Mouse (Mus musculus): Measurements from ENCODE around the gene Agfg1. TPM values are rescaled to one million over a fixed set of nuclear protein-coding genes. Genes with fewer than 3 reads are reported as not detected.
A peak's percentile ranks its signal among the peaks of the same experiment; 100 is the strongest.

The Agfg1 gene
- polyA plus RNA-seq, 1 experiment from 2014 or later, result 35.9 TPM

DNA sequence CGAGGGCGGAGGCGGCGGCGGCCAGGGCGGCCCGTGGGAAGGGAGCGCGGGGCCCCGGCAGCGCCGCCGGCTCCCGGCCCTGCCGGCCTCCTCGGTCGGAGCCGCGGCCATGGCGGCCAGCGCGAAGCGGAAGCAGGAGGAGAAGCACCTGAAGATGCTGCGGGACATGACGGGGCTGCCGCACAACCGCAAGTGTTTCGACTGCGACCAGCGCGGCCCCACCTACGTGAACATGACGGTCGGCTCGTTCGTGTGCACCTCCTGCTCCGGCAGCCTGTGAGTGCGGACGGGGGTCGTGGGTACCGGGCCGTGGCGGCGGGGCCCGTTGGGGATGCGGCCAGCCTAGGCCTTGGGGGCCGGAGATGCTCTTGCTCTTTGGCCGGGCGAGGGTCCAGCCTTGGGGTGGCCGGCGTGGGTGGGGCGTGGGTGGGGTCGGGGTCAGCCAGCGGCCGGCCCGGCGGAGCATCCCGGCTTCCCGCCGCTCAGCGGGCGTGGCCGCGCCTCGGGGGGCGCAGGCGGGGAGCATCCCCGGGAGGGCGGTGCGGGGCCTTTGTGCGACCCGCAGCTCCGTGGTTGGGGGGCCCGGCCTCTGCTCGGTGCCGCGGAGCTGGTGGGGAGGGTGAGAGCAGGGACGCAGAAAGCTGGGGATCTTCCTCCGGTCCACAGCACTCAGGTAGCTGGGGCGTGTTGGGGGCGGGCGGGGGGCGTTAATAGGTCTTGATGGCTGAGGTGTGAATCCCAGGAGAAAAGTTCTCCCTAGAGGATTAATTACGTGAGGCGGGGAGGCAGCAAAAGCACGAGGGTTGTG lies 535 bp downstream of the Agfg1 start:
- Histone ChIP-seq H3K4me3 (replicated peaks) (peak overlapping the region; percentile 99), H3K4me2 (peak overlapping the region; percentile 91), H3K9me3 (no peaks in the 10 kb centered on the region), H3K27ac (peak overlapping the region; percentile 84), H3K9ac (replicated peaks) (peak overlapping the region; percentile 97), H3K36me3 (no peaks in the 10 kb centered on the region; the same call in 1 of the 2 replicates), H3K27me3 (no peaks in the 10 kb centered on the region), H3K4me1 (replicated peaks) (peaks cover 13% of the 10 kb centered on the region)
- WGBS, result under 1% methylated on average over 85 of the region's 86 CpGs
- peak; percentile 76 for ATAC-seq (ENCODE audit: insufficient number of reproducible peaks, insufficient read depth, low FRiP score, low TSS enrichment, low read depth)

DNA sequence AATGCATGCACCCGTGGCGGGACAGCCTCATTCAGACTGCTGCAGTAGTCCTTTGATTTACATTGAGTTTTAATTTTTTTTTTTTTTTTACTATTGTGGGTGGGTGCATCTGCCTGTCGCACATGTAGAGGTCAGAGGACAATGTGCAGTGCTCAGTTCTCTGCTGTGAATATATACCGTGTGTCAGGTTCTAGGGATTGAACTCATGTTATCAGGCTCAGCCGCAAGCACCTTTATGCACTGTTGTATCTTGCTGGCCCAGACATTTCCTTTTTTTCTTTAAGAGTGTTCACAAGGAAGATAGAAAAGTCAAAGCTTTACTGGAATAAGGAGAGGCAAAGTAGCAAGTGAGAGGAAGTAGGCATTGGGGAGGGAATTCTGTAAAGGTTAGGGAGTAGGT lies 16.4 kb downstream of the Agfg1 start:
- Histone ChIP-seq H3K4me3 (replicated peaks) (no peak overlapping the region), H3K4me1 (replicated peaks) (no peaks in the 10 kb centered on the region), H3K9me3 (no peaks in the 10 kb centered on the region), H3K9ac (replicated peaks) (no peak overlapping the region), H3K27me3 (no peaks in the 10 kb centered on the region), H3K4me2 (no peak overlapping the region), H3K27ac (no peak overlapping the region), H3K36me3 (no peaks in the 10 kb centered on the region; the same call in 1 of the 2 replicates)
- WGBS, result 86% methylated on average over 5 of the region's 5 CpGs
- ATAC-seq (ENCODE audit: insufficient number of reproducible peaks, insufficient read depth, low FRiP score, low TSS enrichment, low read depth), result no peak

DNA sequence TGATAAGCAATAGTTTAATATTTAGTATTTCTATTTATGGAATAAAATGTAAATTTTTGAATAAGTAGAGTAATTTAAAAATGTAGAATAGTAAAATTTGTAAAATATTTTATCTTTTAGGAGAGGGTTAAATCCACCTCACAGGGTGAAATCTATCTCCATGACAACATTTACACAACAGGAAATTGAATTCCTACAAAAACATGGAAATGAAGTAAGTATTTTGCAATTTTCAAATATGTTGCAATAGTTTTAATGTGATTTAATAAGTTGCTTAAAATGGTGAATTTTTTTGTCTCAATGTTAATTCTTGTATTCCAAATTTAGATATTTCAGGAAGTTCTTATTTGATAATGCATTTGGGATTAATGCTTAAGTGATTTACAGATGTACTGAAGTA lies 19.0 kb downstream of the Agfg1 start:
- ATAC-seq (ENCODE audit: insufficient number of reproducible peaks, insufficient read depth, low FRiP score, low TSS enrichment, low read depth), result no peak
- no peak overlapping the region for H3K4me3 ChIP-seq (replicated peaks)
- no peaks in the 10 kb centered on the region for H3K9me3 ChIP-seq

DNA sequence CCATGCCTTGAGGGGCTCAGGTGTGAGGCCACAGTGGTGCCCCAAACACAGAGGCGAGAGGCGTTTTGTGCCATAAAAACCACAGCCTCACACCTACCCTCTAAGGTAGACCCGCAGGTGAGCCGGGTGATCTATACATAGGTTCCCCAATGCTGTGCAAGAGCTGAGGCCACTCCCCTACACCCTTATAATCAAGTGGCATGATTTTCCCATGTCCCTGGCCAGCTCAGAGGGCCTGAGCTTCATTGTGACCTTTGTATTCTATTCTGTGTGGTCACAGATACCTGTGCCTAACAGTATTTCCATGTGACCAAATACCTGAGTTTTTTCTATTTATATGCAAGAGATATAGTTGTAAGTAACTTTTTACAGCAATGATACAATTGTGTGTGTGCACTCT lies 21.1 kb downstream of the Agfg1 start:
- Histone ChIP-seq H3K4me2 (no peak overlapping the region), H3K9me3 (no peaks in the 10 kb centered on the region), H3K27me3 (no peaks in the 10 kb centered on the region), H3K27ac (no peak overlapping the region), H3K36me3 (peaks cover 9% of the 10 kb centered on the region; the same call in 1 of the 2 replicates), H3K4me1 (replicated peaks) (no peaks in the 10 kb centered on the region), H3K4me3 (replicated peaks) (no peak overlapping the region), H3K9ac (replicated peaks) (no peak overlapping the region)
- peak; percentile 42; the same call in 1 of the 2 replicates for ATAC-seq (ENCODE audit: insufficient number of reproducible peaks, insufficient read depth, low FRiP score, low TSS enrichment, low read depth)
- WGBS, result 84% methylated on average over 4 of the region's 4 CpGs

More for the DNA sequence above, 19.0 kb downstream of the Agfg1 start:
- H3K27me3 ChIP-seq, result no peaks in the 10 kb centered on the region
- no peak overlapping the region for H3K27ac ChIP-seq
- H3K4me1 ChIP-seq (replicated peaks), result no peaks in the 10 kb centered on the region
- H3K36me3 ChIP-seq, result peaks cover 9% of the 10 kb centered on the region; the same call in 1 of the 2 replicates
- H3K4me2 ChIP-seq, result no peak overlapping the region
- no peak overlapping the region for H3K9ac ChIP-seq (replicated peaks)

DNA sequence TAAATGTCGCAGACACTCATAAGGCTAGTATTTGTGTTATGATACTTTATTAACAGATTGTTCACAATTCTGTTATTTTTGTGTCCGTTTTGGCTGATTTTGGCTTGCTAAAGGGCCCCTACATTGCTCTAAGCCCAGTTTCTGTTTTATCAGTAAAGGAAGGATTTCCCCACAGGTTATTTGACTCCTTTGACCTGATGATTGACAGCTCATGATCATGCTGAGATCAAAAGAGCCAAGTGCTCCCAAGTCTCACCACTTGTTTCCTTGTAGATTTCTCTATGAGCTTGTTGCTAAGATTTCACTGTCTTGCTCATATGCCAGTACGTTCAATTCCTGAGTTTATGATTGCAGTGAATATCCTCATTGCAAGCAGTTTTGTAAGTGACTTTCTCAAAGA lies 30.9 kb downstream of the Agfg1 start:
- WGBS, result 89% methylated on average over 3 of the region's 3 CpGs
- Histone ChIP-seq H3K27me3 (no peaks in the 10 kb centered on the region), H3K4me2 (no peak overlapping the region), H3K36me3 (peaks cover 29% of the 10 kb centered on the region), H3K4me1 (replicated peaks) (0 out of 2 replicates have a peak, but pooled peaks cover 3% of the 10 kb centered on the region), H3K9ac (replicated peaks) (no peak overlapping the region), H3K9me3 (no peaks in the 10 kb centered on the region), H3K27ac (no peak overlapping the region), H3K4me3 (replicated peaks) (no peak overlapping the region)
- ATAC-seq (ENCODE audit: insufficient number of reproducible peaks, insufficient read depth, low FRiP score, low TSS enrichment, low read depth), result no peak

DNA sequence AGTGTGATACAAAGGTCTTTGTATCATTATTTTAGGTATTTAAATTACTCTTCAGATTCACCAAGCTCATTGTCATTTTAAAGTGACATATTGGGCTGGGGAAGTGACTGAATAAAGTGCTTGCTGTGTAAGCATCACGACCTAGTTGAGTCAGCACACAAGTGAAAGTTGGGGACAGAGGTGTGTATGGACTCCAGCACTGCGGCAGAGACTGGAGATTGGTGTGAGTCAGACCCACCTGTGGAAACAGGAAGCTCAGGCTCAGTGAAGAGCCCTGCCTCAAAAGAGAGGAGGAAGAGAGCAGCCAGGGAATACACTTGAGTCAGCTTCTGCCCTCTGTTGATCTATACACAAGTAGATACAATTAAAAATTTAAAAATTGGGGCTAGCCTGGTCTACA lies 39.9 kb downstream of the Agfg1 start:
- ATAC-seq (ENCODE audit: insufficient number of reproducible peaks, insufficient read depth, low FRiP score, low TSS enrichment, low read depth), result no peak
- H3K36me3 ChIP-seq, result peaks cover 56% of the 10 kb centered on the region

DNA sequence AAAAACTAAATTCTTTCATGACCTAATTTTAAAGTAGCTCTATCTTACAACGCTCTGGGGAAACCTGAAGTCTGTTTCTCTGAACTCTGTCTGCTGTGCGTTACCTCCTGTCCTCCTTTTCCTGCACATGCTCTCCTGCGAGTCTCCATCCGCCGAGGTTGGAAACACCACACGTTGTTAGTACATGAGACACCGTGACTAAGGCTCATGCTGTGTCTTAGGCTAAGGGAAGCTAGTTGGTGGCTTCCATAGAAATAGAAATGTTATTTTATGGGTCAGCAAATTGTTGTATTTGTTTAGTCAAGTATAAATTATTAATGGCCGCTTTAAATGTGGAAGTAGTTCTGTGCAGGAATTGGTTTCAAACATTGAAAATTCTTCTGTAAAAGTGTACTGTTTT lies 40.9 kb downstream of the Agfg1 start:
- H3K4me1 ChIP-seq (replicated peaks), result no peaks in the 10 kb centered on the region

More for the DNA sequence above, 39.9 kb downstream of the Agfg1 start:
- Histone ChIP-seq H3K4me1 (replicated peaks) (no peaks in the 10 kb centered on the region), H3K4me3 (replicated peaks) (no peak overlapping the region), H3K27ac (no peak overlapping the region), H3K27me3 (no peaks in the 10 kb centered on the region), H3K9me3 (no peaks in the 10 kb centered on the region), H3K4me2 (no peak overlapping the region), H3K9ac (replicated peaks) (no peak overlapping the region)
- WGBS, result 80% methylated on average over 2 of the region's 2 CpGs

DNA sequence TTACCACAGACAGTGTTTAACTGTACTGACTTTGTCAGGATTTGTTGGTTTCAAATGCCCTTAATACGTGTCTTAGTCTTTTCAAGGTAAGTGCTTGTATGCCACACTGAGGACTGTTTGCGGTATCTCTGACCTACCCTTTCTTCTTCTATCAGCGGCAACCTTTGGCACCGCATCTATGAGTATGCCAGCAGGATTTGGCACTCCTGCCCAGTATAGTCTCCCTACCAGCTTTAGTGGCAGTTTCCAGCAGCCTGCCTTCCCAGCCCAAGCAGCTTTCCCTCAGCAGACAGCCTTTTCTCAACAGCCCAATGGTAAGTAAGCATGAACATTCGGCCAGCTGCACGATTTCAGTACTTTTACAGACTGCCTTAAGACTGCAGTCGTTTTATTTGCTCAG lies 54.0 kb downstream of the Agfg1 start:
- H3K4me3 ChIP-seq (replicated peaks), result no peak overlapping the region
- no peak overlapping the region for H3K9ac ChIP-seq (replicated peaks)
- no peaks in the 10 kb centered on the region for H3K27me3 ChIP-seq
- H3K36me3 ChIP-seq, result peaks cover 46% of the 10 kb centered on the region
- H3K4me2 ChIP-seq, result no peak overlapping the region
- no peaks in the 10 kb centered on the region for H3K4me1 ChIP-seq (replicated peaks)
- WGBS, result 96% methylated on average over 7 of the region's 7 CpGs
- no peak overlapping the region for H3K27ac ChIP-seq
- ATAC-seq (ENCODE audit: insufficient number of reproducible peaks, insufficient read depth, low FRiP score, low TSS enrichment, low read depth), result no peak
- no peaks in the 10 kb centered on the region for H3K9me3 ChIP-seq

More for the DNA sequence above, 40.9 kb downstream of the Agfg1 start:
- no peak for ATAC-seq (ENCODE audit: insufficient number of reproducible peaks, insufficient read depth, low FRiP score, low TSS enrichment, low read depth)
- WGBS, result 89% methylated on average over 8 of the region's 8 CpGs
- Histone ChIP-seq H3K9ac (replicated peaks) (no peak overlapping the region), H3K27ac (no peak overlapping the region), H3K27me3 (no peaks in the 10 kb centered on the region), H3K4me2 (no peak overlapping the region), H3K4me3 (replicated peaks) (no peak overlapping the region), H3K36me3 (peaks cover 61% of the 10 kb centered on the region), H3K9me3 (no peaks in the 10 kb centered on the region)

DNA sequence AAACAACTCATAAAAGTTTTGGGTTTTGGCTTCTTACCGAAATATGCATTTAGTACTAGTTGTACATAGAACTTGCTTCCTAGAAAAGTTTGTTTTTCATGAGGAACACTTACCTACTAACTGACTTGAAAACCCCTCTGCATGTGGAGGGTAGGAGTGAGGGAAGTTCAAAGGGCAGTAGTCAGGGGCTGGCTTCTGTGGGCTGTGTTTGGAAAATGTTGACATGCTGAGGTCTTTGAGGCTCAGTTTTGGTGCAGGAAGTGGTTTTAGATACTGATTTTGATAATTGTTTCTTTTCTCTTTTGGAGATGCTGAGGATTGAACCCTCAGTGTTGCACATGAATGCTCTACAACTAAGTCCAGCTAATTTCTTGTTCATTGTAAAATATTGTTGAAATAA lies 61.3 kb downstream of the Agfg1 start:
- Histone ChIP-seq H3K4me3 (replicated peaks) (no peak overlapping the region), H3K4me1 (replicated peaks) (no peaks in the 10 kb centered on the region), H3K27ac (no peak overlapping the region), H3K9me3 (no peaks in the 10 kb centered on the region), H3K4me2 (no peak overlapping the region), H3K27me3 (no peaks in the 10 kb centered on the region), H3K36me3 (peaks cover 34% of the 10 kb centered on the region), H3K9ac (replicated peaks) (no peak overlapping the region)
- 94% methylated on average over 1 of the region's 1 CpGs for WGBS
- no peak for ATAC-seq (ENCODE audit: insufficient number of reproducible peaks, insufficient read depth, low FRiP score, low TSS enrichment, low read depth)

DNA sequence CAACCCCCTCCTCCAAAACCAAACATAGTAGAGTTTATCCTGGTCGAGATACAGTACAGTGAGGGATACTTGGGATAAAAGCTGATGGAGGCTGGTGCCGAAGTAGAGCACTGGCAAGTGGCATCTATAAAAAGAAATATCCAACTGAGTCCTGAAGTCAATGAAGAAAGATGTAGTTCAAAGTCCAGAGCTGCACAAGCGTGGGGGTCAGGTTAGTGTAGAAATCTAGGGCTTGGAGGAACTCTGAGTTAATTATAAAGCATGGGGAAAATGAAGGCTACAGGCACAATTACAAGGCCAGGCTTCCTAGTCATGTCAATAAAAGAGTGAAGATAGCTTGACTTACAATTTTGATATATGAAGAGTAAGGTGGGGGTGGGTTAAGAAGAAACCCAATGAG lies 61.9 kb downstream of the Agfg1 start:
- H3K27me3 ChIP-seq, result no peaks in the 10 kb centered on the region

DNA sequence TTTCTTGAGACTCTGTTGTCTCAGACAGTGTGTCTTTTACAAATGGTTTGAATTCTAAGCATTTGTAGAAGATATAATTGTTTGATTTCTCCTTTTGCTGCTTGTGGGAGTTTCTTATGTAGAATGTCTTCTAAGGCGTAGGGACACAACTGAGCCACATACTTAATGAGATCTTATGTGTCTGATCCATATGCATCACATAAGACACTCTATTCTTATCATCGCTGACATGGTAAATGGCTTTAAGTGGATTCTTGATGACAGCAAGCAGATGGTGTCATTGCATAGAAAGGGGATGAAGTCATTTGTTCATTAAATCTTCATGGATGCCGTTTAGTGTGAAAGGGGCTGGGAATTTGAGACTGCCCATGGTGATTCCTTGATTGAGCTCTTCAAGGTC lies 66.6 kb downstream of the Agfg1 start:
- no peaks in the 10 kb centered on the region for H3K27me3 ChIP-seq
- no peaks in the 10 kb centered on the region for H3K9me3 ChIP-seq
- H3K36me3 ChIP-seq, result peaks cover 20% of the 10 kb centered on the region
- H3K4me3 ChIP-seq (replicated peaks), result no peak overlapping the region
- H3K4me2 ChIP-seq, result no peak overlapping the region
- no peaks in the 10 kb centered on the region for H3K4me1 ChIP-seq (replicated peaks)
- no peak overlapping the region for H3K9ac ChIP-seq (replicated peaks)
- no peak overlapping the region for H3K27ac ChIP-seq
- WGBS, result 85% methylated on average over 3 of the region's 3 CpGs
- ATAC-seq (ENCODE audit: insufficient number of reproducible peaks, insufficient read depth, low FRiP score, low TSS enrichment, low read depth), result no peak

More for the DNA sequence above, 61.9 kb downstream of the Agfg1 start:
- WGBS, result 92% methylated on average over 3 of the region's 3 CpGs
- Histone ChIP-seq H3K9me3 (no peaks in the 10 kb centered on the region), H3K36me3 (peaks cover 34% of the 10 kb centered on the region), H3K9ac (replicated peaks) (no peak overlapping the region), H3K4me2 (no peak overlapping the region), H3K4me1 (replicated peaks) (no peaks in the 10 kb centered on the region), H3K4me3 (replicated peaks) (no peak overlapping the region), H3K27ac (no peak overlapping the region)
- ATAC-seq (ENCODE audit: insufficient number of reproducible peaks, insufficient read depth, low FRiP score, low TSS enrichment, low read depth), result no peak

DNA sequence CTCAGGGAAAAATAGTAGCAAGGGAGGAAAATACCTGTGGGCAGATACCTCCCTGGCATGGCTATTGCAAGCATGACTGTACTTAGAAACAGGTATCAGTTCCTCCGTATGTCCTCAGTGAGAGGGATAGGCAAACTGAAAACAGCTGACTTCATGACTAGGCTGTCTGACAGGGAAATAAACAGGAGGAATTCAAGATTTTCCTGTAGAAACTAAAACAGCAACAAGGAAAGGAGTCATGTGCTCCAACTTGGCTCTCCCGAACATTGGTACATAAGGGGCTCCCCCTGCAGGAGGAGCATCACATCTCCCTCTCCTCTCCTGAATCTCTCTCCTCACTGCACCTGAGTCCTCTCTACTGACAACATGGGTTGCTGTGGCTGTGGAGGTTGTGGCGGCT lies 73.7 kb downstream of the Agfg1 start, which contains the start of gene A030005L19Rik:
Gene A030005L19Rik, plus strand, starts transcription at position 301 of the 400 bp plus-strand sequence.
- ATAC-seq (ENCODE audit: insufficient number of reproducible peaks, insufficient read depth, low FRiP score, low TSS enrichment, low read depth), result no peak
- Histone ChIP-seq H3K4me3 (replicated peaks) (no peak within 1 kb of the TSS), H3K27ac (no peak within 1 kb of the TSS), H3K9me3 (no peaks in the 10 kb centered on the region), H3K9ac (replicated peaks) (no peak within 1 kb of the TSS), H3K4me1 (replicated peaks) (no peaks in the 10 kb centered on the region), H3K4me2 (no peak within 1 kb of the TSS), H3K27me3 (no peaks in the 10 kb centered on the region), H3K36me3 (no peaks in the 10 kb centered on the region)
- WGBS, result 85% methylated on average over 3 of the region's 3 CpGs
